Mouse (Mus musculus) thymus, adult 2 months (tissue): ENCODE data around the gene Epb42. TPM values are rescaled to one million over a fixed set of nuclear protein-coding genes. Genes with fewer than 3 reads are reported as not detected.
"Not testable (repeated sequence)": the region's sequence is repeated elsewhere in the genome, so short reads cannot be mapped to it uniquely, and the experiment has no call there.

Experiments used
- DNase-seq: peaks from one replicate; pipeline ENCODE4 v3.0.0; 2021
- H3K27ac ChIP-seq: fragments of 200-500 bp; 2 replicates; pipeline ENCODE4 v1.5.1; 2012; ENCODE audit warnings: low read length, control low read depth; ENCODE audit not compliant: control insufficient read depth, insufficient read depth
- H3K27me3 ChIP-seq: fragments of 200-500 bp; 2 replicates; pipeline ENCODE4 v1.6.1; 2012; ENCODE audit warnings: mild to moderate bottlenecking, low read length, moderate library complexity, mixed read lengths; ENCODE audit not compliant: control insufficient read depth, insufficient read depth
- H3K36me3 ChIP-seq: fragments of 200-500 bp; 2 replicates; pipeline ENCODE4 v1.6.1; 2012; ENCODE audit warnings: mild to moderate bottlenecking, low read length, moderate library complexity; ENCODE audit not compliant: control insufficient read depth, insufficient read depth
- H3K4me1 ChIP-seq: fragments of 200-500 bp; replicated peaks from 2 replicates; pipeline ENCODE4 v1.6.1; 2012; ENCODE audit warnings: low read length; ENCODE audit not compliant: control insufficient read depth, insufficient read depth
- H3K4me3 ChIP-seq: fragments of 200-500 bp; 2 replicates; pipeline ENCODE4 v1.5.1; 2012; ENCODE audit warnings: mild to moderate bottlenecking, low read length, control low read depth, moderate library complexity; ENCODE audit not compliant: control insufficient read depth, insufficient read depth
- CTCF ChIP-seq: fragments of 200-500 bp; IDR thresholded peaks from 2 replicates; pipeline ENCODE4 v1.5.1; 2012; ENCODE audit warnings: mild to moderate bottlenecking, control low read depth, low read length, moderate library complexity, borderline replicate concordance; ENCODE audit not compliant: control insufficient read depth, poor library complexity, insufficient read depth; ENCODE audit errors: extremely low read depth
- POLR2A ChIP-seq: fragments of 200-500 bp; IDR thresholded peaks from 2 replicates; pipeline ENCODE4 v1.6.1; 2012; ENCODE audit warnings: mild to moderate bottlenecking, low read length, control low read depth, moderate library complexity; ENCODE audit not compliant: control insufficient read depth, poor library complexity, insufficient read depth; ENCODE audit errors: extremely low read depth
- WGBS: fragments of 180-500 bp; shearing (Covaris S2); methylation state at CpG from one replicate; pipeline ENCODE4 v1.1.7; 2018; 5-methylcytosine and 5-hydroxymethylcytosine counted together
- polyA plus RNA-seq: library from polyadenylated mRNA; depleted of rRNA; stranded (reverse); fragments of >200 nt; gene quantifications from 2 replicates; pipeline ENCODE4 v1.2.3, GENCODE M21; 2012

The Epb42 gene
- polyA plus RNA-seq, 1 experiment = 0.88 TPM

DNA sequence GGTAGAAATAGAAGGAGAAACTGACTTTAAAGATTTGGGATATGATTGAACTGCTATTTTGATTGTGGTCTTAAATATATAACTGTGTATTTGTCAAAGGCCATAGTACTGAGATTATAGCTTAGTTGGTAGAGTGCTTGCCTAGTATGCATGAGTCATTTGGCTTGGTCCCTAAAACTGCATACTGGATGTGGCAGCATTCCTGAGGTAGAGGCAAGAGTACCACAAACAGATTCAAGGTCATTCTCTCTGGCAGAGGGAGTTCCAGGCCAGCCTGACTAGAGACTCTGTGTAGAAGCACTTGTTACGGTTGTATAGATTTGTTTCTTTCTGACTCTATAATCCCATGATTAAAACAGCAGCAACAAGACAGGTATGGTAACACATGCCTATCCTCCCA lies 57.1 kb downstream of the Epb42 start:
- Histone ChIP-seq H3K4me3 (no peak overlapping the region), H3K27ac (no peak overlapping the region), H3K4me1 (peaks cover 5% of the 10 kb centered on the region), H3K36me3 (no peaks in the 10 kb centered on the region; the same call in 1 of the 2 replicates), H3K27me3 (no peaks in the 10 kb centered on the region)
- no peak for DNase-seq
- 100% methylated on average over 1 of the region's 1 CpGs for WGBS
- TF ChIP-seq CTCF (no peak), POLR2A (no peak)

- no peaks in the 10 kb centered on the region for H3K27me3 ChIP-seq
- no peak overlapping the region for H3K4me3 ChIP-seq
- TF ChIP-seq CTCF (no peak), POLR2A (no peak)
- DNase-seq = no peak
- 90% methylated on average over 2 of the region's 2 CpGs for WGBS
- no peak overlapping the region for H3K27ac ChIP-seq
- no peaks in the 10 kb centered on the region; the same call in 1 of the 2 replicates for H3K36me3 ChIP-seq
- peaks cover 5% of the 10 kb centered on the region for H3K4me1 ChIP-seq
These were observed 58.2 kb downstream of the Epb42 start for GRCm38 (mm10) chr2:120978693-120979037.

DNA sequence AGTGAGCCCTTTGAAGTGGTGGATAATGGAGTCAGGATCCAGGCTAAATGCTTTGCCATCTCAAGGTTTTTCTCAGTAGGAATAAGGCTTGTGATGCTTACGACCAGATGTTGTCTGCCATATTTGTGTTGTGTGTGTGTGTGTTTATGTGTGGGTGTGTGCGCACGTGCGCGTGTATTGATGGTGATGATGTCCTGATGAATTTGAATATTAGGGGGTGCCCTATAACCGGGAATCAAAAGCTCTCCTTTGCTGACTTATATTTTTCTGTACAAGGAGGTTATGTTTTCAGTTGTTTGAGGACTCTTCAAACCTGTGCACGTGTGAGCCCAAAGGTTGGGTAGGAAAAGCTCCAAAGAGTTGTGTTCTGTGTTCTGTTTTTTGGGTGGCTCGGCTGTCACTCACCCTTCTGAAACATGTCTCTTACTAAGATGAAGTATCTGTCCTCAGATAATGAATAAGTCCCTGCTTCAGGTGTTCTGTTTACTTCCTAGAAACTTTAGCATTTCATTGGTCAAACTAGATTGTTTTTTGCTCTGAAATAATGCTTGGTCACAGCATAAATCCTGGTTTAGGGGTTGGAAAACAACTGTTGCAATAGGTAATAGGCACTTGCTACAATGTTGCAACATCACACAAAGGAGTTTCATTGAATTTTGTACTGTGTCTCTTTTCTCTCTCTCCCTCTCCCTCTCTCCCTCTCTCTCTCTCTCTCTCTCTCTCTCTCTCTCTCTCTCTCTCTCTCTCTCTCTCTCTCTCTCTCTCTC lies 58.8 kb downstream of the Epb42 start:
- Histone ChIP-seq H3K4me1 (peaks cover 5% of the 10 kb centered on the region), H3K27me3 (no peaks in the 10 kb centered on the region), H3K36me3 (no peaks in the 10 kb centered on the region; the same call in 1 of the 2 replicates), H3K27ac (peak overlapping the region; percentile 18; the same call in 1 of the 2 replicates), H3K4me3 (peak overlapping the region; percentile 75)
- TF ChIP-seq CTCF (no peak), POLR2A (no peak)
- no peak for DNase-seq
- 91% methylated on average over 8 of the region's 8 CpGs for WGBS

GRCm38 (mm10) chr2:120976990-120977925 lies 59.6 kb downstream of the Epb42 start, which contains the start of gene Tmem62:
Tmem62 (plus strand) TSS chr2:120977017.
- peak within 1 kb of the TSS; percentile 32 for H3K27ac ChIP-seq
- H3K4me3 ChIP-seq = peak within 1 kb of the TSS; percentile 75
- DNase-seq = peak; percentile 78
- peaks cover 5% of the 10 kb centered on the region for H3K4me1 ChIP-seq
- 3% methylated on average over 69 of the region's 71 CpGs for WGBS
- no peaks in the 10 kb centered on the region; the same call in 1 of the 2 replicates for H3K36me3 ChIP-seq
- H3K27me3 ChIP-seq = no peaks in the 10 kb centered on the region
- peak; percentile 73; the same call in 1 of the 2 replicates for TF ChIP-seq CTCF
- 0 out of 2 replicates have a peak, but pooled peaks have one; percentile 33 for TF ChIP-seq POLR2A

- Histone ChIP-seq H3K27me3 (no peaks in the 10 kb centered on the region), H3K4me1 (peaks cover 6% of the 10 kb centered on the region), H3K36me3 (no peaks in the 10 kb centered on the region; the same call in 1 of the 2 replicates), H3K27ac (no peak overlapping the region), H3K4me3 (no peak overlapping the region)
- 79% methylated on average over 4 of the region's 4 CpGs for WGBS
- DNase-seq = no peak
- TF ChIP-seq CTCF (no peak), POLR2A (no peak)
These were observed 60.6 kb downstream of the Epb42 start for GRCm38 (mm10) chr2:120976308-120976707.

GRCm38 (mm10) chr2:120972964-120973363 lies 63.9 kb downstream of the Epb42 start:
- TF ChIP-seq POLR2A (no peak), CTCF (no peak)
- Histone ChIP-seq H3K27ac (no peak overlapping the region), H3K27me3 (no peaks in the 10 kb centered on the region), H3K36me3 (no peaks in the 10 kb centered on the region), H3K4me3 (no peak overlapping the region), H3K4me1 (peaks cover 9% of the 10 kb centered on the region)
- WGBS = 67% methylated on average over 5 of the region's 5 CpGs
- DNase-seq = no peak

DNA sequence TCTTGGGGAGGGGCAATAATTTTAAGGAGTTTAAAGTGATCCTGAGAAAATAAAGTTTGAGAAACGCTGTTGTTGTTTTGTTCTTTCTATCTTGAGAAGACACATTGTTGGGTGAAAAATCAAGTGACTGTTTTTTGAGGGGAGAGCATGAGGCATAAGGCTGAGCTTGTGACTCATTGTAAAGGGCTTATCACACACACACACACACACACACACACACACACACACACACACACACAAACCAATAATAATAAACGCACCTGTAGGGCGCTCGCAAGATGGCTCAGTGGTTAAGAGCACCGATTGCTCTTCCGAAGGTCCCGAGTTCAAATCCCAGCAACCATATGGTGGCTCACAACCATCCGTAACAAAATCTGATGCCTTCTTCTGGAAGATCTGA lies 64.6 kb downstream of the Epb42 start:
- DNase-seq, H3K4me3 ChIP-seq, H3K4me1 ChIP-seq, H3K27me3 ChIP-seq, H3K36me3 ChIP-seq, H3K27ac ChIP-seq: not testable (repeated sequence)
- WGBS = 98% methylated on average over 8 of the region's 8 CpGs
